Mouse (Mus musculus): ENCODE results near the gene Gucd1.

DNA sequence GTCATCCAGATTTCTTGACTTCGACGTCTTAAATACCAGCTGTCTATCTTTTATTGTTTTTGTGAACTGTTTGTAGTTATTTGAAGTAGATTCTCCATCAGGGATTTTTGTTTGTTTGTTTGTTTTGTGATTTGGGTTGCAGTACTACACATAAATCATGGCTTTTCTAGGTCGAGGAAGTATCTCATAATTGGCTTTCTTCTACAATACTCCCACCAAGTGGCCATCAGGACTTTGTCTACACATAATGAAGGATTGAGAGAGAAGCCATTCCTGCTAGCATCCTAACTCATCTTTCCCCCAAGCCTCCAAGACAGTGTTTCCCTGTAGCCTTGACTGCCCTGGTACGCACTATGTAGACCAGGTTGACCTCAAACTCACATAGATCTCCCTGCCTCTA, 126.9 kb downstream of the Gucd1 start:
- TF ChIP-seq POLR2A (IDR thresholded peaks at IDR 0.05; ENCODE audit: low read depth, low read length) (no peak), CTCF (IDR thresholded peaks at IDR 0.05; ENCODE audit: borderline replicate concordance, insufficient read depth, low read length) (no peak)
